Mouse (Mus musculus): ENCODE results near the gene Itgax. TPM values are rescaled to one million over a fixed set of nuclear protein-coding genes. Genes with fewer than 3 reads are reported as not detected.

The Itgax gene
- total and polyA plus RNA-seq, 3 experiments = 0.01 to 0.08 TPM; not detected in 1

DNA sequence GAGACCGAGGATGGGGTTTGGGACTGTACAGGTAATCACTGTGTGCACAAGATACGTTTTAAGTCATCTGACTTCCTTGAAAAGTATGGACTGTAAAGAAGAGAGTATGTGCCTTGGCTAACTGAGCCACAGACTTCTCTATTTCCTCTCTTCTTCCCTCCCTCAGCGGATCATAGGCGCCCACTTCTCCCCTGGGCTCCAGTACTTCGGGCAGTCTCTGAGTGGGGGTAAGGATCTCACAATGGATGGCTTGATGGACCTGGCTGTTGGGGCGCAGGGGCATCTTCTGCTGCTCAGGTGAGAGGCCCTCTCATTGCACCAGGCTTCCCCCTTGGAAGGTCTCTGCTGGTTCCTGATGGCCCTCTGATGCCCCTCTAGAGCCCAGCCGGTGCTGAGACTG is 21.9 kb upstream of the Itgax start:
- Histone ChIP-seq H3K79me2 (ENCODE audit: control insufficient read depth, insufficient read depth, low read length, poor library complexity) (no peaks in the 10 kb centered on the region), H3K4me3 (ENCODE audit: control insufficient read depth in 1 of 2, insufficient read depth in 1 of 2, low read depth in 2 of 2, low read length in 2 of 2) (no peak overlapping the region), H3K27ac (ENCODE audit: control insufficient read depth, low read depth, low read length) (no peak overlapping the region), H3K9me3 (replicated peaks; ENCODE audit: insufficient read depth, low read length) (no peaks in the 10 kb centered on the region), H3K4me1 (ENCODE audit: control insufficient read depth in 1 of 2, insufficient read depth in 2 of 2, low read length in 2 of 2) (no peaks in the 10 kb centered on the region), H3K9ac (ENCODE audit: control insufficient read depth, low read depth, low read length, poor library complexity, severe bottlenecking) (no peak overlapping the region), H3K27me3 (ENCODE audit: control insufficient read depth in 1 of 2, insufficient read depth in 2 of 2, low read length in 2 of 2) (peaks cover 20 to 40% of the 10 kb centered on the region in 2 experiments), H3K36me3 (ENCODE audit: control insufficient read depth in 1 of 2, insufficient read depth in 2 of 2, low read length in 2 of 2) (no peaks in the 10 kb centered on the region)
- no peak for DNase-seq (ENCODE audit: low read depth, low spot score)
- TF ChIP-seq SMC3 (IDR thresholded peaks at IDR 0.05; ENCODE audit: low read depth, low read length) (no peak), USF2 (IDR thresholded peaks at IDR 0.05; ENCODE audit: borderline replicate concordance in 1 of 2, insufficient read depth in 1 of 2, low read depth in 1 of 2, low read length in 2 of 2) (no peak), TCF12 (IDR thresholded peaks at IDR 0.05; ENCODE audit: low read depth, low read length) (no peak), CHD1 (IDR thresholded peaks at IDR 0.05; ENCODE audit: low read depth, low read length) (no peak), MAX (IDR thresholded peaks at IDR 0.05; ENCODE audit: low read length) (no peak), NRF1 (IDR thresholded peaks at IDR 0.05; ENCODE audit: insufficient read depth, low read depth, low read length, poor library complexity, severe bottlenecking) (no peak), TAL1 (IDR thresholded peaks at IDR 0.05; ENCODE audit: low read length) (no peak), MAFK (IDR thresholded peaks at IDR 0.05; ENCODE audit: borderline replicate concordance, low read depth, low read length) (no peak)

- H3K27ac ChIP-seq (ENCODE audit: control insufficient read depth, low read depth, low read length) = no peak overlapping the region
- no peaks in the 10 kb centered on the region for H3K79me2 ChIP-seq (ENCODE audit: control insufficient read depth, insufficient read depth, low read length, poor library complexity)
- H3K4me1 ChIP-seq (ENCODE audit: control insufficient read depth in 1 of 2, insufficient read depth in 2 of 2, low read length in 2 of 2) = no peaks in the 10 kb centered on the region
- H3K4me3 ChIP-seq (ENCODE audit: control insufficient read depth in 1 of 2, insufficient read depth in 1 of 2, low read depth in 2 of 2, low read length in 2 of 2) = no peak overlapping the region
- peaks cover 15 to 35% of the 10 kb centered on the region in 2 experiments for H3K27me3 ChIP-seq (ENCODE audit: control insufficient read depth in 1 of 2, insufficient read depth in 2 of 2, low read length in 2 of 2)
- H3K9ac ChIP-seq (ENCODE audit: control insufficient read depth, low read depth, low read length, poor library complexity, severe bottlenecking) = no peak overlapping the region
- peak; percentile 25 for DNase-seq (ENCODE audit: low read depth, low spot score)
- no peaks in the 10 kb centered on the region for H3K36me3 ChIP-seq (ENCODE audit: control insufficient read depth in 1 of 2, insufficient read depth in 2 of 2, low read length in 2 of 2)
- no peak for TF ChIP-seq ZMIZ1 (IDR thresholded peaks at IDR 0.05; ENCODE audit: low read depth, low read length)
- no peaks in the 10 kb centered on the region for H3K9me3 ChIP-seq (replicated peaks; ENCODE audit: insufficient read depth, low read length)
Measured at GRCm38 (mm10) chr7:128110314-128110713, 19.0 kb upstream of the Itgax start.

- Histone ChIP-seq H3K79me2 (ENCODE audit: control insufficient read depth, insufficient read depth, low read length, poor library complexity) (no peaks in the 10 kb centered on the region), H3K4me1 (ENCODE audit: control insufficient read depth in 1 of 2, insufficient read depth in 2 of 2, low read length in 2 of 2) (no peaks in the 10 kb centered on the region), H3K9me3 (replicated peaks; ENCODE audit: insufficient read depth, low read length) (no peaks in the 10 kb centered on the region), H3K27me3 (ENCODE audit: control insufficient read depth in 1 of 2, insufficient read depth in 2 of 2, low read length in 2 of 2) (peaks cover 11 to 20% of the 10 kb centered on the region in 2 experiments), H3K36me3 (ENCODE audit: control insufficient read depth in 1 of 2, insufficient read depth in 2 of 2, low read length in 2 of 2) (no peaks in the 10 kb centered on the region), H3K4me3 (ENCODE audit: control insufficient read depth in 1 of 2, insufficient read depth in 1 of 2, low read depth in 2 of 2, low read length in 2 of 2) (no peak overlapping the region), H3K9ac (ENCODE audit: control insufficient read depth, low read depth, low read length, poor library complexity, severe bottlenecking) (no peak overlapping the region), H3K27ac (ENCODE audit: control insufficient read depth, low read depth, low read length) (no peak overlapping the region)
- no peak for TF ChIP-seq MAZ (IDR thresholded peaks at IDR 0.05; ENCODE audit: low read depth, low read length)
- no peak for TF ChIP-seq POLR2AphosphoS5 (IDR thresholded peaks at IDR 0.05; ENCODE audit: borderline replicate concordance, low read depth, low read length)
- no peak for TF ChIP-seq MYB (IDR thresholded peaks at IDR 0.05; ENCODE audit: low read depth, low read length)
- no peak for TF ChIP-seq ELF1 (IDR thresholded peaks at IDR 0.05; ENCODE audit: low read depth, low read length)
- TF ChIP-seq CHD1 (IDR thresholded peaks at IDR 0.05; ENCODE audit: low read depth, low read length) = no peak
- TF ChIP-seq MXI1 (IDR thresholded peaks at IDR 0.05; ENCODE audit: low read depth, low read length) = no peak
- TF ChIP-seq HCFC1 (IDR thresholded peaks at IDR 0.05; ENCODE audit: low read depth, low read length) = no peak
- no peak for TF ChIP-seq MYC (IDR thresholded peaks at IDR 0.05; ENCODE audit: low read depth, low read length)
- no peak for TF ChIP-seq RAD21 (IDR thresholded peaks at IDR 0.05; ENCODE audit: low read depth, low read length)
- no peak for TF ChIP-seq KAT2A (conservative IDR thresholded peaks at IDR 0.05; ENCODE audit: low read depth, low read length)
- no peak for TF ChIP-seq ZMIZ1 (IDR thresholded peaks at IDR 0.05; ENCODE audit: low read depth, low read length)
- no peak for TF ChIP-seq GATA1 (IDR thresholded peaks at IDR 0.05; ENCODE audit: low read depth, low read length)
- TF ChIP-seq CTCF (IDR thresholded peaks at IDR 0.05 in 2 of 3, conservative IDR thresholded peaks at IDR 0.05 in 1 of 3; ENCODE audit: control insufficient read depth in 1 of 3, insufficient read depth in 1 of 3, low read depth in 2 of 3, low read length in 3 of 3, poor library complexity in 1 of 3, severe bottlenecking in 1 of 3) = no peak
- TF ChIP-seq JUND (IDR thresholded peaks at IDR 0.05; ENCODE audit: low read depth, low read length) = no peak
- TF ChIP-seq NELFE (IDR thresholded peaks at IDR 0.05; ENCODE audit: low read depth, low read length) = no peak
- no peak for TF ChIP-seq ZC3H11A (IDR thresholded peaks at IDR 0.05; ENCODE audit: low read depth, low read length)
- no peak for TF ChIP-seq POLR2A (IDR thresholded peaks at IDR 0.05; ENCODE audit: control insufficient read depth in 1 of 2, insufficient read depth in 1 of 2, low read depth in 1 of 2, low read length in 2 of 2, poor library complexity in 1 of 2)
- TF ChIP-seq USF2 (IDR thresholded peaks at IDR 0.05; ENCODE audit: borderline replicate concordance in 1 of 2, insufficient read depth in 1 of 2, low read depth in 1 of 2, low read length in 2 of 2) = no peak
- no peak for TF ChIP-seq MAX (IDR thresholded peaks at IDR 0.05; ENCODE audit: low read length)
- TF ChIP-seq MAFK (IDR thresholded peaks at IDR 0.05; ENCODE audit: borderline replicate concordance, low read depth, low read length) = no peak
- DNase-seq (ENCODE audit: low read depth, low spot score) = no peak
Measured at GRCm38 (mm10) chr7:128112131-128112530, 17.2 kb upstream of the Itgax start.
